Mouse (Mus musculus) urinary bladder, postnatal 4 days (tissue): ENCODE measurements around the gene Myh3.

Experiments
- DNase-seq, 2 experiments: peaks; one replicate each; pipeline ENCODE4 v3.0.0; 2021 to 2022; ENCODE audit warnings: low spot score in 2 of 2

The Myh3 gene

DNA sequence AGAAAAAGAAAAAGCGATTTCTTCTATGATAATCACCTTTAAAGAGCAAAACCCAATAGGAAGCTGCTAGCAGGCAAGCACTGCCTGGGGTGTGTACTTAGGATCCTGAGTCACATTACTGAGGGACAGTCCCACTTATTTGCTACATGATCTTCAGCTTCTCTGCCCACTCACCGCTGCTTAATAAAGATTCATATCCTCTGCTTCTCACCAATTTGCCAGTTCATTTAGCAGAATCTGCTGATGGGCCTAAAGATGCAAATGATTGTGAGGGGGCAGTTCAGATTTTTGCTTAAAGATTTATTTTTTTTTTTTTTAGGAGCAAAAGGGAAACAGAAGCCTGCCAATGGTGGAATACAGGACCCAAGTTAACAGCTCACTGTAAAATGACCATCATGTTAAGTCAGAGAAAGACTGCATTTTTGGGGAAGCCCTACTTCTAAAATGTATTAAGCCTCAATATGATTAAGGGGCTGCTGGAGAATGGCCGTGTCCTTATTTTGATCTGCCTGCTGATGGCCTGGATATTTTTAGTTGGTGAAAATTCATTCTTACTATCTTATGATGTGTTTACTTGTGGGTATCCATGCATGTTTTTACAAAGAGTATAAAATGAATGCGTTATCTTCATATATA is 65.9 kb downstream of the Myh3 start:
- no peak for DNase-seq

DNA sequence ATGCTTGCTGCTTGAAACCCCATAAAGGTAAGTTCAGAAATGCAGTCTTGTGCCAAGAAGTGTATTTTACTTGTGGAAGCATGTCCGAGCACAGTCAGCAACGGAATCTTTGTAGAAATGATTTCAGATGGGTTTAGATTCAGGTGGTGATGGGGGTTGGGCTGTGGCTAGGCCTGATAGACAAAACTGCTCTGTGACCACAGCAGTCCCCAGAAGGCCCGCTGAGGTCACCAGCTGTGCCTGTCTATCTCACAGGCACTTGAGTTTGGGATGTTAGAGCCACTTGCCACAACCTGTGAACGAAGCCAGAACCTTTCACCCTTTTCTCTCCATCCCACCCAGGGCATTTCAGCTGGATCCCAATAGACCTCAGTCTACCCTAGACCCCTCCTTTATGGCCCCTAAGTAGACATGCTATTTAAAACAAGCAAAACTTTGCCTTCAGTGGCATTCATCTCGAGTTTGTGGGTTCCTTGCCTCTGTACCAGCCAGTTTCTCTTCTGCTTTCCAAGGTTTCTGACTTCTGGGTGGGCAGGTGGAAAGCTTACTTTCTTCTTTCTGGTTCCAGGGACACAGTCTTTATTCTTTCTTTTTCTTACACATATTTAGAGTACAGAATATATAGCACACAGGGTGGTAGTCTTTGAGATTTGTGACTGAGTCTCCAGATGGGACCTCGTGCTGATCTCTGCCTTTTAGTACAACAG is 66.6 kb downstream of the Myh3 start:
- DNase-seq = no peak

GRCm38 (mm10) chr11:67145482-67146408 is 67.6 kb downstream of the Myh3 start:
- no peak for DNase-seq

- no peak for DNase-seq
These were observed 68.5 kb downstream of the Myh3 start for GRCm38 (mm10) chr11:67146409-67147282.

DNA sequence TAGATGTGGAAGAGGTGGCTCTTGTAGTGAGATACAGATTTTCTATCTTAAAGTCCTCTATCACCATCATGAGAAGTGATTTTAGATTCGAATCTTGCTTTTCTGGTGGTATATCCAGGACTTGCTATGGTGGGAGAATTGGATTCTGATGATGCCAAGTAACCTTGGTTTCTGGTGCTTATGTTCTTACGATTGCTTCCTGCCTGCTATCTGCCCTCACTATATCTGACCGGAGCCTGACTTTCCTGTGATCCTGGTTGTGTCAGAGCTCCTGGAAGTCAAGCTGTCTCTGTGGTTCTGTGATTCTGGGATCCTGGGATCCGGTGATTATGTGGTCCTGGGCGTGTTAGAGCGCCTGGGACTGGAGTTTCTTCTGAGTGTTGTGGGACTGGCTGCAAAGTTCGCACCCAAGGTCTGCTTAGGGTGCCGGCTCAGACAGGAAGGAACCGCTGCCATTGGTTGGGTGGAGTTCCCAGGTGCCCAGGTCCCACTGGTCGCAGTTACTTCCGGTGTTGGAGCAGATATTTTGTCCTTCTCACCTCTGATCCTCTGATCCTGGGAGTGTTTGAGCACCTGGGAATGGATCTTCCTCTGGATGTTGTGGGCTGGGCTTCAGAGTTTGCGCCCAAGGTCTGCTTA is 69.3 kb downstream of the Myh3 start:
- DNase-seq = no peak

- DNase-seq = no peak
These were observed 70.3 kb downstream of the Myh3 start for GRCm38 (mm10) chr11:67148286-67149012.

GRCm38 (mm10) chr11:67150237-67150636 is 72.1 kb downstream of the Myh3 start:
- DNase-seq = no peak

- no peak for DNase-seq
These were observed 73.1 kb downstream of the Myh3 start for GRCm38 (mm10) chr11:67151159-67151558.
